Mouse (Mus musculus): ENCODE data around the gene Syn3.

DNA sequence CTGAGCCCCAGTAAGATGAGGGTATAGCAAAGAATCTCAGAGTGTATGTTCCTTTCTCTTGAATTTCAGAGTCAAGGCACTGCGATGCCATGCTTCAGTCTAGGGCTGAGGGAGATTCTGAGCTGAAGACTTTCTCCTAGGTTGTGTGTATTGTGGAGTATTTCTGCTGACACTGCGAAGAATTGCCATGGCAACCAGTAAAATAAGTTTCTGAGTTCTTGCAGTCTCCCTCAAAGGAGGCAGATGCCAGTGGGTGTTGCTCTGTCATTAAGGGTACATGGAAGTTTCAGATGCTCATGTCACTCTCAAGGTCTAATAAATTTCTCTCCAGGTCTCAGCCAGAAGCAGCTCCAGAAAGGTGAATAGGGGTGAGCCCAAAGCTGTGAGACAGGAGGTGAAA, 3.4 kb upstream of the Syn3 start:
- TF ChIP-seq POLR2A (IDR thresholded peaks at IDR 0.05; ENCODE audit: borderline replicate concordance, insufficient read depth, low read length) = no peak
- no peak for TF ChIP-seq CTCF (IDR thresholded peaks at IDR 0.05; ENCODE audit: borderline replicate concordance, insufficient read depth, low read depth, low read length)
